Mouse (Mus musculus): Measurements from ENCODE around the gene Csnk2b. TPM values are rescaled to one million over a fixed set of nuclear protein-coding genes. Genes with fewer than 3 reads are reported as not detected.

Csnk2b gene
- polyA plus RNA-seq, 1 experiment from 2014 or later, result 248 TPM

DNA sequence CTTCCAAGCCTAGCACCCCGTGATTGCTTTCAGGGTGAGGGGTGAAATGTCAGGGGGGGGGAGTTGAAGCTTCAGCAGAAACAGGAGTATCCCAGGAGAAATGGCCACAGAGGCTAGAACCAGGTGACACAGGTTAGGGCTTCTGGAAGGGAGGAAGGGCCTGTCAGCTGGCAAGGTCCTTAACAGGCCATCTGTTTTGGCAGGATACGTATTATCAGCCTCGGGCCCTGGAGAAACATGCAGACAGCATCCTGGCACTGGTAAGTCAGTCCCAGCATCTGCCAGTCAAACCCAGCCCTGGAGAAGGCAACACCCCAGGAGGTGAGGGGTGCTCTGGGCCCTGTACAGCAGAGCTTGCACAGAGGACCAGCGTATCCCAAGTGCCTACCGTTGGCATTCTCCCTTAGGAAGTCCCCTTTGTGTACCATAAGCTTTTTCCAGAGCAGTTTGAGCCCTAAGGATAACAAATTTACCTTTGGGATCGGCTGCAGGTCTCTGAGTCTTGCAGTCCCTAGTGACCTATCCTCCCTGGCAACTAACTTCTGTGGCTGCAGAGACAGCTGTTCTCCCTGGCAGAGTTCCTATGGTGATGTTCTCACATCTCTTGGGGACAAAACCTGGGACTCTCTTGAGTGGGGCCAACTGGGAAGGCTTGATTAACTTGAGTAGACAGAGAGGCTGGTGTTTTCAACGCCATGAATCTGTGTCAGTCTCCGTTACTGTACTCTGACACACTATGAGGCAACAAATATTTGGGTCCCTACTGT, 31.5 kb downstream of the Csnk2b start:
- WGBS, result 69% methylated on average over 8 of the region's 8 CpGs

DNA sequence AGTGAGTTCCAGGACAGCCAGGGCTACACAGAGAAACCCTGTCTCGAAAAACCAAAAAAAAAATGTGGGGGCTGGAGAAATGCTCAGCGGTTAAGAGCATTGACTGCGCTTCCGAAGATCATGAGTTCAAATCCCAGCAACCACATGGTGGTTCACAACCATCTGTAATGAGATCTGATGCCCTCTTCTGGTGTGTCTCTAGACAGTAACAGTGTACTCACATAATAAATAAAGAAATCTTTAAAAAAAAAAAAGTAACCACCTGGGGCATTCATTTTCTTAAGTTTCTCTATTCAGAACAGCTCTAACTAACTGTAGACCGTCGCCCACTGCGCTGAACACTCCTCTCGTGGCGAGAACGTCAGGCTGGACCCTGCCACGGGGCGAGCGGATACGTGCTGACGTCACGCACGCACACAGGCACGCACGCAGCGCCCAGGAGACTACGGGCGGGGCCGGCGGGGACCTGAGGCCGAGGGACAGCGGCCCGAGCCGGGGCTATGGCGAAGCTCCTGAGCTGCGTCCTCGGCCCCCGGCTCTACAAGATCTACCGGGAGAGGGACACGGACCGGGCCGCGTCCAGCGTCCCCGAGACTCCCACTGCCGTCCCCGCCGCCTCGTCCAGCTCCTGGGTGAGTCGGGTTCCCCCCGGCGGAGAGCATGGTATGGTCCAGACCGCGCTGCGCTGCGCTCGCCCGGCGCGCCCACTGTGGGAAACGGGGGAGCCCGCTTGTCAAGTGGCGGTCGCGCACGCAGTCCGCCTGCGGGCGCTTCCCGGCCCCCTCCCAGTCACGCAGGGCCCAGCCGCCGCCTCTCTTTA, 32.8 kb downstream of the Csnk2b start, which contains the start of gene Abhd16a:
Gene Abhd16a (plus strand): TSS at position 439 of the 820 bp plus-strand sequence.
- H3K27me3 ChIP-seq (replicated peaks), result no peaks in the 10 kb centered on the region
- H3K36me3 ChIP-seq, result peaks cover 11% of the 10 kb centered on the region
- H3K9ac ChIP-seq, result peak within 1 kb of the TSS; percentile 88
- H3K4me2 ChIP-seq (replicated peaks), result peak within 1 kb of the TSS; percentile 66
- H3K9me3 ChIP-seq, result no peaks in the 10 kb centered on the region
- 3% methylated on average over 63 of the region's 67 CpGs for WGBS
- peak; percentile 99 for ATAC-seq
- H3K4me1 ChIP-seq (replicated peaks), result peaks cover 12% of the 10 kb centered on the region
- peak within 1 kb of the TSS; percentile 97 for H3K27ac ChIP-seq
- peak within 1 kb of the TSS; percentile 70 for H3K4me3 ChIP-seq (replicated peaks)

More for the DNA sequence above, 31.5 kb downstream of the Csnk2b start:
- Histone ChIP-seq H3K27me3 (replicated peaks) (no peaks in the 10 kb centered on the region), H3K9me3 (no peaks in the 10 kb centered on the region), H3K36me3 (peaks cover 11% of the 10 kb centered on the region), H3K4me1 (replicated peaks) (peaks cover 16% of the 10 kb centered on the region), H3K27ac (no peak overlapping the region), H3K4me3 (replicated peaks) (peak overlapping the region; percentile 70), H3K4me2 (replicated peaks) (peak overlapping the region; percentile 66), H3K9ac (peak overlapping the region; percentile 88)
- ATAC-seq, result no peak

DNA sequence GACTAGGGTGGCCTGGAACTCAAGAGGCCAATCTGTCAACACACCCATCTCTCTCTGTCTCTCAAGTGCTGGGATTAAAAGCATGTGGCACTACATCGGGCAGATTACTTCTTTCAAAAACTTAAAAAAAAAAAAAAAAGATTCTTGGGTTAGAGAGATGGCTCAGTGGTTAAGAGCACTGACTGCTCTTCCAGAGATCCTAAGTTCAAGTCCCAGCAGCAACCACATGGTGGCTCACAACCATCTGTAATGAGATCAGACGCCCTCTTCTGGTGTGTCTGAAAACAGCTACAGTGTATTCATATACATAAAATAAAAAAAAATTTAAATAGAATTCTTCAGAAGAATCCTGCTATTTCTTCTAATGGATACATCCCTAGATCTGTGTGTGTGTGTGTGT, 33.7 kb downstream of the Csnk2b start:
- peaks cover 12% of the 10 kb centered on the region for H3K4me1 ChIP-seq (replicated peaks)
- no peak overlapping the region for H3K4me3 ChIP-seq (replicated peaks)
- H3K27ac ChIP-seq, result no peak overlapping the region
- H3K9me3 ChIP-seq, result no peaks in the 10 kb centered on the region
- H3K9ac ChIP-seq, result no peak overlapping the region
- H3K27me3 ChIP-seq (replicated peaks), result no peaks in the 10 kb centered on the region
- no peak overlapping the region for H3K4me2 ChIP-seq (replicated peaks)
- H3K36me3 ChIP-seq, result peaks cover 11% of the 10 kb centered on the region
- WGBS, result 45% methylated on average over 2 of the region's 2 CpGs
- no peak for ATAC-seq

DNA sequence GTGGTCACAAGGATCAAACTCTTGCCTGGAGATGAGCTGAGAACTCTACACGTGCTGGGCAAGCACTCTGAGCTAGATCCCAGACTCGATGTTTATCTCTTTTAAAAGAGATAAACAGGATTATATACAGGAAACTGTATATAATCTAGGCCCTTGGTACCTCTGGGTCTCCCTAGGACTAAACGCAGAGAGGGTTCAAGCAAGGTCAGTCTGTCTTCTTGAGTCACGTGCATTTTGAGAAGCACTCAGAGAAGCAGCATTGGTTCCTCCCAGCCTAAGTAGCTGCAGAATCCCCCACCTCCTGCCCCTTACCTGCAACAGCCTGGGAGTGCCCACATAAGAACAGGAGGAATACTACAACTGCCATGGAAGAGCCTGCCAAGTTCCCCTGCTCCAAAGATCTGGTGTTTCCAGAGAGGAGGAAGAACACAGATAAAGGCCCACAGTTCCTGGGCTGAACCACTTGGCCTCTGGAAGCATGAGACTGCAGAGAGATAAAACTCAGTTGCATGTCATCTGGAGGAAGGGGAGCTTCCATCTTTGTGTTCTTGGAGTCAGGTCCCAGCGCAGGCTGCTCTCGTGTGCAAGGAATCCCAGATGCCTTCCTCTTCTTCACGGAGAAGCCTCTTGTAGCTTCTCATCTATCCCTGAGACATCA, 36.5 kb downstream of the Csnk2b start, which contains the start of gene Ly6g6f:
Gene Ly6g6f (minus strand): TSS at position 403 of the 658 bp plus-strand sequence.
- no peak within 1 kb of the TSS for H3K27ac ChIP-seq
- no peak within 1 kb of the TSS for H3K4me3 ChIP-seq (replicated peaks)
- no peaks in the 10 kb centered on the region for H3K36me3 ChIP-seq
- ATAC-seq, result no peak
- no peak within 1 kb of the TSS for H3K4me2 ChIP-seq (replicated peaks)
- H3K4me1 ChIP-seq (replicated peaks), result peaks cover 14% of the 10 kb centered on the region
- H3K9me3 ChIP-seq, result no peaks in the 10 kb centered on the region
- H3K27me3 ChIP-seq (replicated peaks), result no peaks in the 10 kb centered on the region
- H3K9ac ChIP-seq, result no peak within 1 kb of the TSS
- WGBS, result 61% methylated on average over 7 of the region's 7 CpGs

DNA sequence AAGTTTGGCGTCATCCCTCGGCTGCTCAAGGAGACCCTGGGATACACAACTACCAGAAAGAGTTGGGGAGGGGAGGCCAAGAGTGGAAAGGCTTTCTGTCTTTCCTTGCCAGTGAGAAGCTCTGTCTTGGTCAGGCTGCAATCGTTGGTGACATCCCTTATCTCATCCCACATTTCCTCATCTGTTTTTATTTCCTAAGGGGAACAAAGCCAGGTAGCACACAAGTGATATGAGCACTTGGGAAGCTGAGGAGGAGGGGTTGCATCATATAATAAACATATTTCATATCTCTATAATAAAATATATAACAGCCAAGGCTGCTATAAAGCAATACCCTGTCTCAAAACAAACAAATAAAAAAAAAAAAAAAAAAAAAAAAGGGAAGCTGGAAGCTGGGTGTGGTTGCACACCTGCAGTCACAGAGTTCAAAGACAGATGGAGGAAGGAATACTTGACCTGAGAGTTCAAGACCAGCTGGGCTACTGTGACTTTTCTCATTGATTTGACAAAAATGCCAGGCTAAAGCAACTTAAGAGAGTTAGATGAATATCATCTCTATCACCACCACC, 37.8 kb downstream of the Csnk2b start:
- 71% methylated on average over 3 of the region's 3 CpGs for WGBS
- no peak for ATAC-seq

DNA sequence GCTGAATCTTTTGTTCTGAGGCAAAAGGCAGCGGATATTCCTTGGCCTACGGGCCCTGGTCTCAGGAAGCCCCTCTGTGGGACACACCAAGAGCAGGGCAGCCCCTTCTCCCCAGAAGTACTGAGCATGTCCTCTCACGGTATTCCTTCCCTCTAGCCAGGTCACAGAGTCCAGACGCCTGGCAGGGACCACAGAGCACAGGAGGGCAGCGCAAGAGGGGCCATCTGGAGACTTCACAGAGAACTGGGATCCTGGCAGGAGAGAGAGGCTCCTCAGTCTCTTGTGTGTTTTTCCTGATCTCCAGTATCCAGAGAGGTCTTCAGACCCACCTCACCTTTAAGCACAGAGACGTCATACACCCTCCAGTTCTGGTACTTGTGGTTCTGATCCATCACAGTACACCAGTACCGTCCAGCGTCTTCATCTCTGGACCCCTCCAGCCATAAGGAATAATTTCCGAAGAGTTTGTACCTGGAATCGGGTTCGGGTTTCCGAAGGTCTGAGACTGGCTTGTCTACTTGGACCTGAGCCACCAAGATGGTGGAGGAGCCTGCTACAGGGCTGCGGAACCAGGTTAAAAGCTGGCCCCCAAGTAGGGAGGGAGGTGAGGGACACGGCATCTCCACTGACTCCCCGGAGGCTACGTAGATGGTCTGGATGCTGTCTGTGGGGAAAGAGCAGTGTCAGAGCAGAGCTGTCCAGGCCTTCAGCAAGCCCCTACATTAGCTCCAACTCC, 38.8 kb downstream of the Csnk2b start:
- Histone ChIP-seq H3K4me2 (replicated peaks) (no peak overlapping the region), H3K27ac (no peak overlapping the region), H3K9ac (no peak overlapping the region), H3K4me3 (replicated peaks) (no peak overlapping the region), H3K4me1 (replicated peaks) (peaks cover 15% of the 10 kb centered on the region; the same call in 1 of the 2 replicates), H3K27me3 (replicated peaks) (no peaks in the 10 kb centered on the region), H3K9me3 (no peaks in the 10 kb centered on the region), H3K36me3 (no peaks in the 10 kb centered on the region)
- no peak for ATAC-seq
- 82% methylated on average over 16 of the region's 16 CpGs for WGBS

More for the DNA sequence above, 37.8 kb downstream of the Csnk2b start:
- H3K9me3 ChIP-seq, result no peaks in the 10 kb centered on the region
- H3K9ac ChIP-seq, result no peak overlapping the region
- no peaks in the 10 kb centered on the region for H3K36me3 ChIP-seq
- no peak overlapping the region for H3K4me2 ChIP-seq (replicated peaks)
- H3K27me3 ChIP-seq (replicated peaks), result no peaks in the 10 kb centered on the region
- no peak overlapping the region for H3K4me3 ChIP-seq (replicated peaks)
- no peak overlapping the region for H3K27ac ChIP-seq
- H3K4me1 ChIP-seq (replicated peaks), result peaks cover 14% of the 10 kb centered on the region; the same call in 1 of the 2 replicates

DNA sequence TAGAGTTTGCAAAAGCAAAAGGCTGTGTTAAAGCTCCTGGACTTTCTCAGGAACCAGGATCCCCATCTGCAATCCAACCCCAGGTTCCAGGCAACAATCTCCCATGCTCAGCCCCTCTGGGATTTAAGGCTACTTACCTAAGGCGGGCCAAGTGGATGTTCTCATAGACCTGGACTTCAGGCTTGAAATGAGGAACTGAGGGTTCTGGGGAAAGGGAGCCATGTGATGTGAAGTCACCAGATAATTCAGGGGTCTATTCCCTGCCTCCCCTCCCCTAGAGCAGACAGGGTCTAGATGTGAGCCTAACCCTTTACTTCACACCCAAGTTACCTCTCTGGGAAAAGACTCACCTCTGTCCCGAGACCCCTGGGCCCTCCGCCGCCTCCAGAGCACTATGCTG, 41.1 kb downstream of the Csnk2b start:
- ATAC-seq, result no peak
- Histone ChIP-seq H3K27ac (no peak overlapping the region), H3K4me3 (replicated peaks) (no peak overlapping the region), H3K36me3 (no peaks in the 10 kb centered on the region), H3K9ac (no peak overlapping the region), H3K9me3 (no peaks in the 10 kb centered on the region), H3K4me1 (replicated peaks) (peaks cover 30% of the 10 kb centered on the region), H3K27me3 (replicated peaks) (no peaks in the 10 kb centered on the region), H3K4me2 (replicated peaks) (no peak overlapping the region)
- WGBS, result 80% methylated on average over 4 of the region's 4 CpGs

DNA sequence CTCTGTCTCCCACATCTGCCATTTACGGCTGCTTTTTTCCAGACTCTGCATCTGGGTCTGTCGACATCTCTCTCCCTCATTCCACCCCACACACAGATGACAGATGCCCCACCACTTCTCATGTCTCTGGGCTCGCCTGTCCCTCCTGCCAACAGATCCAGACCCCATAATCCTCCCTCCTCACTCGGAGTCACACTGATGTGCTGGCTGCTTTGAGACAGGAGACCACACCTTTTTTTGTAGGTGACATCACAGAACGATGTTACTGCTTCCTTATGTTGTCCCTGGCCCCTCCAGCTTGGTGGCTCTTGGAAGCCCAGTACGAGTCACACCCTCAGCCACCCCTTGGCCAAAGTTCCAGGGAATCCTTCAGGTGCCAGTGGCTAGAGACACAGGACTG, 41.6 kb downstream of the Csnk2b start:
- Histone ChIP-seq H3K27me3 (replicated peaks) (no peaks in the 10 kb centered on the region), H3K4me2 (replicated peaks) (no peak overlapping the region), H3K27ac (peak overlapping the region; percentile 48; the same call in 1 of the 2 replicates), H3K9me3 (no peaks in the 10 kb centered on the region), H3K4me1 (replicated peaks) (peaks cover 30% of the 10 kb centered on the region), H3K36me3 (no peaks in the 10 kb centered on the region), H3K9ac (no peak overlapping the region), H3K4me3 (replicated peaks) (no peak overlapping the region)
- ATAC-seq, result peak; percentile 25
- WGBS, result 34% methylated on average over 6 of the region's 6 CpGs

DNA sequence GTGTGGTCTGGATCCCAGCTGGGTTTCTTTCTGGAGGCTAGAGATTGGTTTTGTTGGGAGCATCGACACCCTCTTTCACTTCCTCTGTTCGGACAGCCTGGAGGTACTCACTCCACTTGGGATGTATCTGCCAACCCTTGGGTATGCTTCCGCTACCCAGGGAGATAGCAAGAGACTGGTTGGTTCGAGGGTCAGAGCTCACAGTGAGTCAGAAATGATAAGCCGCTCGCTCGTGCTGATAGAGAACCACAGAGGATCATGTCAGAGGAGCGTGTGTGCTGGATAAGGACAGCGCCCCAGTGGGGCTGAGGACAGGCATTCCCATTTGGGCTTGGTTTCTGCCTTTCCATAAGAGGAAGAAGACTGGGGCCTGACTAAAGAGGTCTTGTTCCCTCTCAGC, 42.1 kb downstream of the Csnk2b start:
- peaks cover 30% of the 10 kb centered on the region for H3K4me1 ChIP-seq (replicated peaks)
- no peaks in the 10 kb centered on the region for H3K36me3 ChIP-seq
- 42% methylated on average over 9 of the region's 9 CpGs for WGBS
- no peak overlapping the region for H3K4me2 ChIP-seq (replicated peaks)
- no peaks in the 10 kb centered on the region for H3K9me3 ChIP-seq
- H3K9ac ChIP-seq, result no peak overlapping the region
- no peak overlapping the region for H3K4me3 ChIP-seq (replicated peaks)
- H3K27ac ChIP-seq, result peak overlapping the region; percentile 48; the same call in 1 of the 2 replicates
- ATAC-seq, result peak; percentile 87
- H3K27me3 ChIP-seq (replicated peaks), result no peaks in the 10 kb centered on the region

DNA sequence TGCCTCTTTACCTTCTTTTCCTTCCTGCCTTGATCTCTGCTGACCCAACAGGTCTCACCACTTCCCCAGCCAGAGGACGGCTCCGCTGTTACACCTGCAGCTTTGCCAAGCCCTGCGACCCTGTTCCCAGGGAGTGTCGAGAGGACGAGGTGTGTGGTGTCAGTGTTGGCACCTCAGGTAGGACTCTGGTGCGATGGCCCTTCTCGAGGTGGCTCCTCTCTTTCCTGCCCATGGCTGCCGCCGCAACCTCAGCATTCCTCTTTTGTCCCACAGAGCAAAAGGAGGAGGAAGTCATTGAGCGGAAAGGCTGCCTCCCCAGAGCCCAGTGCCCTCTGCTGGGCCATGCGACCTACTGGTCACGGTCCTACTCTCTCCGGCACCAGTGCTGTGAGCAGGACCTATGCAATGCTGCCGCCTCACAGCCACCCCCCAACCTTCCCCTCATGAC, 44.0 kb downstream of the Csnk2b start, which contains the start of gene Ly6g6d:
Gene Ly6g6d (minus strand): TSS at position 280 of the 448 bp plus-strand sequence.
- H3K9ac ChIP-seq, result peak within 1 kb of the TSS; percentile 36; the same call in 1 of the 2 replicates
- peak within 1 kb of the TSS; percentile 55 for H3K4me2 ChIP-seq (replicated peaks)
- ATAC-seq, result peak; percentile 42; the same call in 1 of the 2 replicates
- H3K36me3 ChIP-seq, result no peaks in the 10 kb centered on the region
- no peaks in the 10 kb centered on the region for H3K27me3 ChIP-seq (replicated peaks)
- H3K27ac ChIP-seq, result peak within 1 kb of the TSS; percentile 71
- H3K9me3 ChIP-seq, result no peaks in the 10 kb centered on the region
- peak within 1 kb of the TSS; percentile 13; the same call in 1 of the 2 replicates for H3K4me3 ChIP-seq (replicated peaks)
- WGBS, result 13% methylated on average over 14 of the region's 14 CpGs
- peaks cover 36% of the 10 kb centered on the region for H3K4me1 ChIP-seq (replicated peaks)

DNA sequence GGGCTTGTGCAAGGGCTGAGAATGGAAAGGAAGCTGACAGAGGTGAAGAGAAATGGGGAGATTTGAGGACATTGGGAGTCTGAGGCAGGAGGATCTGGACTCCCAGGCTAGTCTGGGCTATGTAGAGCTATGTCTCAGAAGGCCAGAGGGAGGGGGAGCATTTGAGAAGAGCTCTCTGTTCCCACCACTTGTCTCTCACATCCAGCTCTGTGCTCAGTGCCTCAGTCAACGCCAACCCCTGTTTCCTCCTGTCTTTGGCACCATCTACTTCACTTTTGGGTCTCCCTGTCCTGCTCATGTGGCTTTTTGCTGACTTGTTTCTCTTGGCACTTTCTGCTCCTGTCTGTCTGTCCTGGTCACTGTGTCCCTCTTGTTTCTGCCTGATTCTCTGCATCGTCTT, 44.6 kb downstream of the Csnk2b start:
- peak overlapping the region; percentile 55 for H3K4me2 ChIP-seq (replicated peaks)
- WGBS, result 25% methylated on average over 2 of the region's 2 CpGs
- peaks cover 36% of the 10 kb centered on the region for H3K4me1 ChIP-seq (replicated peaks)
- H3K36me3 ChIP-seq, result no peaks in the 10 kb centered on the region
- H3K9ac ChIP-seq, result 0 out of 2 replicates have a peak overlapping the region, but pooled peaks have one; percentile 36
- peak overlapping the region; percentile 71 for H3K27ac ChIP-seq
- no peaks in the 10 kb centered on the region for H3K9me3 ChIP-seq
- H3K27me3 ChIP-seq (replicated peaks), result no peaks in the 10 kb centered on the region
- no peak for ATAC-seq
- peak overlapping the region; percentile 13; the same call in 1 of the 2 replicates for H3K4me3 ChIP-seq (replicated peaks)
